Mouse (Mus musculus) kidney, postnatal 25 days (tissue): ENCODE results near the gene Pycr2.
A peak's percentile ranks its signal among the peaks of the same experiment; 100 is the strongest.
"Not testable (repeated sequence)": the region's sequence is repeated elsewhere in the genome, so short reads cannot be mapped to it uniquely, and the experiment has no call there.

ENCODE experiments used
- DNase-seq, 2 experiments: peaks; one replicate each; pipeline ENCODE4 v3.0.0; 2021; ENCODE audit warnings: mixed read lengths in 2 of 2

Pycr2 gene

GRCm38 (mm10) chr1:180905876-180906275, 1.8 kb downstream of the Pycr2 start:
- no peak for DNase-seq

- no peak for DNase-seq
Observed at GRCm38 (mm10) chr1:180906461-180907147, 2.5 kb downstream of the Pycr2 start.

GRCm38 (mm10) chr1:180911138-180911537, 7.0 kb downstream of the Pycr2 start:
- no peak for DNase-seq

- DNase-seq, result no peak
Observed at GRCm38 (mm10) chr1:180911653-180912287, 7.7 kb downstream of the Pycr2 start.

- no peak for DNase-seq
Observed at GRCm38 (mm10) chr1:180912792-180913191, 8.7 kb downstream of the Pycr2 start.

GRCm38 (mm10) chr1:180913797-180914196, 9.7 kb downstream of the Pycr2 start:
- DNase-seq, result no peak

- no peak for DNase-seq
Observed at GRCm38 (mm10) chr1:180916425-180916824, 12.3 kb downstream of the Pycr2 start.

GRCm38 (mm10) chr1:180917053-180917452, 13.0 kb downstream of the Pycr2 start:
- no peak for DNase-seq

GRCm38 (mm10) chr1:180919686-180920085, 15.6 kb downstream of the Pycr2 start:
- DNase-seq, result no peak

GRCm38 (mm10) chr1:180922273-180923048, 18.4 kb downstream of the Pycr2 start:
- DNase-seq, result no peak

- no peak for DNase-seq
Observed at GRCm38 (mm10) chr1:180924737-180925136, 20.6 kb downstream of the Pycr2 start.

GRCm38 (mm10) chr1:180926286-180926685, 22.2 kb downstream of the Pycr2 start:
- DNase-seq, result no peak

- DNase-seq, result no peak
Observed at GRCm38 (mm10) chr1:180929599-180929998, 25.5 kb downstream of the Pycr2 start.

- DNase-seq, result no peak
Observed at GRCm38 (mm10) chr1:180931106-180931505, 27.0 kb downstream of the Pycr2 start.

GRCm38 (mm10) chr1:180933659-180934058, 29.6 kb downstream of the Pycr2 start:
- no peak for DNase-seq

- no peak for DNase-seq
Observed at GRCm38 (mm10) chr1:180934467-180935419, 30.6 kb downstream of the Pycr2 start, which contains the start of gene Lefty1. Gene Lefty1 (plus strand): TSS chr1:180935022.

- peak; percentile 36 to 78 for DNase-seq
Observed at GRCm38 (mm10) chr1:180936610-180937398, 32.7 kb downstream of the Pycr2 start.

- not testable (repeated sequence) for DNase-seq
Observed at GRCm38 (mm10) chr1:180937631-180938030, 33.5 kb downstream of the Pycr2 start.

GRCm38 (mm10) chr1:180938781-180939180, 34.7 kb downstream of the Pycr2 start:
- DNase-seq, result not testable (repeated sequence)

- no peak for DNase-seq
Observed at GRCm38 (mm10) chr1:180940776-180941460, 36.8 kb downstream of the Pycr2 start.

GRCm38 (mm10) chr1:180941726-180942125, 37.6 kb downstream of the Pycr2 start:
- DNase-seq, result peak in 1 of 2 experiments; percentile 50
